Mouse (Mus musculus): ENCODE results near the gene Stk11ip. TPM values are rescaled to one million over a fixed set of nuclear protein-coding genes. Genes with fewer than 3 reads are reported as not detected.
A peak's percentile ranks its signal among the peaks of the same experiment; 100 is the strongest.

Gene Stk11ip
- total and polyA plus RNA-seq, 2 experiments from 2014 or later, result 8.3 to 18.4 TPM

DNA sequence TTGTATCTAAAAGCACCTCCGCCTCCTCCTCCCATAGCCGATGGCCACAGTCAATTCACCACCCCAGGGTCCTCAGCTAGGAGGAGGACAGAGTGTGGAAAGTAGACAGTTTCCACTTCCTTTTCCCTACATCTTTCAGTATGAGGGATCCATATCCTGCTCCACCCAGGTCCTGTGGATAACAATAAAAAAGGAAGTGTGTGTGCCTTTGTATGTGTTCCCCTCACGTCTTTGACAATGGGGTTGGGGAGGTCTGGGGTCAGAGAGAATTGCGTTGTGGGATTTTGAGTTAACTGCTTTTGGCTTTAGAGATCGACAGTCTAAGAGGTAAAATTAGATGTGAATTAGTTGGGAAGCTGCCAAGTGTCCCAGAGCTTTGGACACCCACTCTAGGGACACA lies 11.2 kb upstream of the Stk11ip start:
- WGBS, result 38% methylated on average over 5 of the region's 5 CpGs

DNA sequence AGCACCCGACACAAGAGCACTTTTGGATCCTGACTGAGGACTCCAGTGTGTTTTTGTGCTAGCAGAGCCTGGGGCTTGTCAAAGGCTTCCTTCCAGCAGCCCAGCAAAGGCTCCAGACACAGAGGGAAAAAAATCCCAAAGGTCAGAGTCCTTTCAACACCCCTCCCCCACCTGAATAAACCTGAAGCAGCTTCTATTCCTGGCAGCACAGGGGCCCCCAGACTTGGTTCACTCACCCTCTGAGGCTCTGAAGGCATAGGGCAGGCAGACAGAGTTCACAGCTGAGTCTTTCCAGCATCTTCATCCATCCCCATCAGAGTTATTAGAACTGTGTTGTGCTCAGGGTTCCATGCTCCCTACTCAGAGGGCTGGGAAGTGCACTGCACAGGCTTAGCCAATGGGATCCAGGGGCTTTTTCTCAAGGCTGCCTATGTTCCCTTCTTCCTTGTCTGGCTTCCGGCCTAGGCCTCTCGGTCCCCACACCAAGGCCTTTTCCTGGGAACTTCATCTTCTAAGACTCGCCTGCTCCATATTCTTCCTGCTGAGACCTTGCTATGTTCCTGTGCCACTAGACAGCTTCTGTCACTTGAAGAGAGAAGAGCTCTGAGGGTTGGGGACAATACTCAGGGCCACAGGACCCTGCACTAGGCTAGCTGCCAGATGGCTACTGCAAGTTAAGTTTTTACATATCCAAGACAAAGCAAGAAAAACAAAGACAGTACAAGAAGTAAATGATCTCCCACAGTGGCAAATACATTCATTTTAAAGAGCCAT lies 9.7 kb upstream of the Stk11ip start:
- Histone ChIP-seq H3K36me3 (replicated peaks; ENCODE audit: control insufficient read depth, insufficient read depth, low read length) (no peaks in the 10 kb centered on the region), H3K4me2 (ENCODE audit: low read depth, low read length) (no peak overlapping the region), H3K4me3 (ENCODE audit: low read depth, low read length) (no peak overlapping the region), H3K27ac (ENCODE audit: low read depth) (peak overlapping the region; percentile 87), H3K9ac (replicated peaks; ENCODE audit: low read depth, low read length) (no peak overlapping the region), H3K9me3 (replicated peaks; ENCODE audit: control insufficient read depth, low read length) (no peaks in the 10 kb centered on the region), H3K27me3 (ENCODE audit: control insufficient read depth, insufficient read depth, low read length) (no peaks in the 10 kb centered on the region), H3K4me1 (ENCODE audit: control insufficient read depth, insufficient read depth) (peaks cover 52% of the 10 kb centered on the region)
- peak; percentile 54 for ATAC-seq (ENCODE audit: insufficient read depth, low read depth)
- peak; percentile 76 for DNase-seq (ENCODE audit: low spot score)
- 23% methylated on average over 4 of the region's 4 CpGs for WGBS
- TF ChIP-seq EP300 (IDR thresholded peaks at IDR 0.05; ENCODE audit: low read depth) (no peak), CTCF (IDR thresholded peaks at IDR 0.05; ENCODE audit: low read depth) (no peak)

More for the DNA sequence above, 11.2 kb upstream of the Stk11ip start:
- Histone ChIP-seq H3K4me1 (ENCODE audit: control insufficient read depth, insufficient read depth) (peaks cover 49% of the 10 kb centered on the region), H3K36me3 (replicated peaks; ENCODE audit: control insufficient read depth, insufficient read depth, low read length) (no peaks in the 10 kb centered on the region), H3K9me3 (replicated peaks; ENCODE audit: control insufficient read depth, low read length) (no peaks in the 10 kb centered on the region), H3K9ac (replicated peaks; ENCODE audit: low read depth, low read length) (no peak overlapping the region), H3K4me2 (ENCODE audit: low read depth, low read length) (no peak overlapping the region), H3K27ac (ENCODE audit: low read depth) (peak overlapping the region; percentile 87), H3K27me3 (ENCODE audit: control insufficient read depth, insufficient read depth, low read length) (no peaks in the 10 kb centered on the region), H3K4me3 (ENCODE audit: low read depth, low read length) (no peak overlapping the region)
- DNase-seq (ENCODE audit: low spot score), result peak; percentile 49
- TF ChIP-seq CTCF (IDR thresholded peaks at IDR 0.05; ENCODE audit: low read depth), result no peak
- TF ChIP-seq EP300 (IDR thresholded peaks at IDR 0.05; ENCODE audit: low read depth), result 0 out of 2 replicates have a peak, but pooled peaks have one; percentile 72
- ATAC-seq (ENCODE audit: insufficient read depth, low read depth), result no peak

DNA sequence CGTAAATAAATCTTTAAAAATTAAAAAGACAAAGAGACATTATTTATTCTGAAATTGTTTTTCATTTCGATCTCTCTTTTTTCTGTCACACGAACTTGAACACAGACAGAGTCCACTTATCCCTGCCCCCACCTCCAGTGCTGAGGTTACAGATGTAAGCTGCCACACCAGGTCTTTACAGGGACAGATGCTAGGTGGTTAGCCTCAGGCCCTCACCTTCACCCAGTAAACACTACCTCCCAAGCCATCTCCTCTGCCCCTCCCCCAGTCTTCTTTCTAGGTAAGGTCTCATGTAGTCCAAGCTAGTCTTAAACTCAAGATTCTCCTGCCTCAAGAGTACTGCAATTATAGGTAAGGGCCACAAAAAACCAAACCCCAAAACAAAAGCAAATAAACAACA lies 8.8 kb upstream of the Stk11ip start:
- no peak for ATAC-seq (ENCODE audit: insufficient read depth, low read depth)
- no peak overlapping the region for H3K4me2 ChIP-seq (ENCODE audit: low read depth, low read length)
- H3K27ac ChIP-seq (ENCODE audit: low read depth), result peak overlapping the region; percentile 87
- H3K4me1 ChIP-seq (ENCODE audit: control insufficient read depth, insufficient read depth), result peaks cover 53% of the 10 kb centered on the region
- WGBS, result 89% methylated on average over 3 of the region's 3 CpGs
- TF ChIP-seq EP300 (IDR thresholded peaks at IDR 0.05; ENCODE audit: low read depth) (no peak), CTCF (IDR thresholded peaks at IDR 0.05; ENCODE audit: low read depth) (no peak)
- no peak overlapping the region for H3K4me3 ChIP-seq (ENCODE audit: low read depth, low read length)
- H3K9ac ChIP-seq (replicated peaks; ENCODE audit: low read depth, low read length), result no peak overlapping the region
- no peaks in the 10 kb centered on the region for H3K27me3 ChIP-seq (ENCODE audit: control insufficient read depth, insufficient read depth, low read length)
- DNase-seq (ENCODE audit: low spot score), result no peak
- no peaks in the 10 kb centered on the region for H3K36me3 ChIP-seq (replicated peaks; ENCODE audit: control insufficient read depth, insufficient read depth, low read length)
- H3K9me3 ChIP-seq (replicated peaks; ENCODE audit: control insufficient read depth, low read length), result no peaks in the 10 kb centered on the region

DNA sequence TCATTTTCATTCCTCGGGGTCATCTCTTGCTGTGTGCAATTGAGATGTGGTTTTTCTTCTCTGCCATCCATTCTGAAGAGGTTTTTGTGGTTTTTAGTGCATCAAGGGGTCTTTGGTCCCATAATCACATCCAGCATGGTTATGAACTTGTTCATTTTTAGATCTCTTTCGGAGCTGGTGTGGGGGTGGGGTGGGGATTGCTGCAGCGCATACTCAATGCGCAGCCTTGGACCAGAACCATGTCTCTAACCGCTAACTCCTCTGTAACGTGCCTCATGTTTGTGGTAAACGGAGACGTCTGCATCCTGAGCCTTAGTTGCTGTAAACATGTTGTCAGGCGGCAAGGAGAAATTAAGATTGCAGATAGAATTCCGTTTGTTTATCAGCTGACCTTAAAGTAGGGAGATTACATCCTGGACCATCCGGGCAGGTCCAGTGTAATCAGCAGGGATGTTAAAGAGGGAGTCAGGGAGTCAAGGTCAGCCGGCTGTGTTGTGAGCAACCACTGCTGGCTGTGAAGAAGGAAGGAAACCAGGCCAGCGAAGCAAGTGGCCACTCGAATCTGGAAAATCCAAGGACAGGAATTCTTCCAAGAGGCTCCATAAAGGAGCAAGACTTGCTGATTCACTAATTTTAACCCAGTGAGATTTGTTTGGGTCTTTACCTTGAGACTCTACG lies 4.5 kb upstream of the Stk11ip start:
- Histone ChIP-seq H3K4me1 (ENCODE audit: control insufficient read depth, insufficient read depth) (peaks cover 33% of the 10 kb centered on the region), H3K9me3 (replicated peaks; ENCODE audit: control insufficient read depth, low read length) (no peaks in the 10 kb centered on the region)

DNA sequence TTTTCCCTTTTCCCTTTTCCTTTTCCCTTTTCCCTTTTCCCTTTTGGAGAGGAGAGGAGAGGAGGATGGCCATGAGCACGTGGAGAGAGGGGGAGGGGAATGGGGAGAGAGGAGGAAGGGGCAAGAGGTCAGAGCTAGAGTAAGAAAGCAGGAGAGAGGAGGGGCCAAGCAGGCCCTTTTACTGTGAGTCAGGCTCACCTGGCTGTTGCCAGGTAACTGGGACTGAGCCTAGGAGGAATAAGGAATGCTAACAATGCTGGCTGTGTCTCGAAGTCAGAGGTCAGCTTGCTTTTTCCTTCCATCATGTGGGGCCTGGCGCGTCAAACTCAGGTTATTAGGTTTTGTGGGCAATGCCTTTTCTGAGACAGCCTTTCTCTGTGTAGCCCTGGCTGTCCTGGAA lies 3.3 kb upstream of the Stk11ip start:
- ATAC-seq (ENCODE audit: insufficient read depth, low read depth) (no peak), DNase-seq (ENCODE audit: low spot score) (no peak)
- no peak for TF ChIP-seq CTCF (IDR thresholded peaks at IDR 0.05; ENCODE audit: low read depth)
- TF ChIP-seq EP300 (IDR thresholded peaks at IDR 0.05; ENCODE audit: low read depth), result no peak
- H3K9me3 ChIP-seq (replicated peaks; ENCODE audit: control insufficient read depth, low read length), result no peaks in the 10 kb centered on the region
- no peak overlapping the region for H3K9ac ChIP-seq (replicated peaks; ENCODE audit: low read depth, low read length)
- peaks cover 35% of the 10 kb centered on the region for H3K4me1 ChIP-seq (ENCODE audit: control insufficient read depth, insufficient read depth)
- WGBS, result 69% methylated on average over 4 of the region's 4 CpGs
- H3K27ac ChIP-seq (ENCODE audit: low read depth), result no peak overlapping the region
- no peaks in the 10 kb centered on the region for H3K27me3 ChIP-seq (ENCODE audit: control insufficient read depth, insufficient read depth, low read length)
- no peaks in the 10 kb centered on the region for H3K36me3 ChIP-seq (replicated peaks; ENCODE audit: control insufficient read depth, insufficient read depth, low read length)
- H3K4me3 ChIP-seq (ENCODE audit: low read depth, low read length), result no peak overlapping the region
- H3K4me2 ChIP-seq (ENCODE audit: low read depth, low read length), result no peak overlapping the region

More for the DNA sequence above, 4.5 kb upstream of the Stk11ip start:
- 39% methylated on average over 15 of the region's 15 CpGs for WGBS
- TF ChIP-seq EP300 (IDR thresholded peaks at IDR 0.05; ENCODE audit: low read depth) (no peak), CTCF (IDR thresholded peaks at IDR 0.05; ENCODE audit: low read depth) (no peak)
- Histone ChIP-seq H3K27ac (ENCODE audit: low read depth) (peak overlapping the region; percentile 65), H3K4me2 (ENCODE audit: low read depth, low read length) (no peak overlapping the region), H3K9ac (replicated peaks; ENCODE audit: low read depth, low read length) (no peak overlapping the region), H3K27me3 (ENCODE audit: control insufficient read depth, insufficient read depth, low read length) (no peaks in the 10 kb centered on the region), H3K36me3 (replicated peaks; ENCODE audit: control insufficient read depth, insufficient read depth, low read length) (no peaks in the 10 kb centered on the region), H3K4me3 (ENCODE audit: low read depth, low read length) (no peak overlapping the region)
- no peak for ATAC-seq (ENCODE audit: insufficient read depth, low read depth)
- DNase-seq (ENCODE audit: low spot score), result peak; percentile 49

Data from heart, postnatal 0 days (tissue).